Mouse (Mus musculus): ENCODE results near the gene Ugt1a7c. TPM values are rescaled to one million over a fixed set of nuclear protein-coding genes. Genes with fewer than 3 reads are reported as not detected.
"Not testable (repeated sequence)": the region's sequence is repeated elsewhere in the genome, so short reads cannot be mapped to it uniquely, and the experiment has no call there.

Ugt1a7c gene
- total RNA-seq, 2 experiments from 2014 or later, result 0.96 to 1.3 TPM

DNA sequence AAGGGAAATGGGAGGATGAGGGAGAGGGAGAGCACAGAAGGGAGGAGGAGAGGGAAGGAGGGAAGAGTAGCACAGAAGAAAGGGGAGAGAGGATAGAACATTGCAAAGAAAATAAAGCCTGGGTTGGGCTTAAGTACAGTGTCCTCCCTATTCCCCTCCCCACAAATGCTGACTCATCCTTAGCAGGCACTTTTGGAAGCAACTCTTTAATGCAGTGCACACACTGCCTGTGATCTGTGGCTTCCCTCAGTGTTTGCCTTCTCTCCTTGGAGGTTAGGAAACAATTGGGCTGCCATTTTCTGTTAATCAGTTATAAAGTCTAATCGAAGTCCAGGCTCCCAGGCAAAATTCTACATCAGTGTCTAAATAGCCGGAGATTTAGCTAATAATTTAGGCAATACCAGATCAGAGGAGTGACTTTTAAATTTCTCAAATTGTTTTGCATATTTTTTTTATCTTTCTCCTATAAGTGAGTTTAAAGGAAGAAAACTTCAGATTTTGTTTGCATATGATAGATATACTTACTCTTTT is 14.2 kb downstream of the Ugt1a7c start:
- intact Hi-C loops (cut with DNase I), result not testable (repeated sequence)

DNA sequence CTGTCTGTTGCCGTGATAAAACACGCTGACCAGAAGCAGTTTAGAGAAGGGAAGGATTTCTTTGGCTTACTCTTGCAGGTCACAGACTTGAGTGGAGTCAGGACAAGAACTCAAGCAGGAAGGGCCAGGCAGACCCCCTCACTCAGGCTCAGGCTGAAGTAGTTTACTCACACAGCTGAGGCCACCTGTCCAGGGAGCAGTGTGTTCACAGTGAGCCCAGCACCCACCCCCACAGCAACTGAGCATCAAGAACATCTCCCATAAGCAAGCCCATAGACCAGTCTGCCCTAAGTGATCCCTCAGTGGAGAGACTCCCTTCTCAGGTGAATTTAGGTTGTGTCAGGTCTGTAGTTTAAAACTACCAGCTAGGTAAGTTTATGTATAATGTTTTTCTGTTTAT is 14.7 kb downstream of the Ugt1a7c start:
- intact Hi-C loops (cut with DNase I); DNase-seq (ENCODE audit: low spot score): not testable (repeated sequence)

More for the DNA sequence above, 14.2 kb downstream of the Ugt1a7c start:
- not testable (repeated sequence) for DNase-seq (ENCODE audit: low spot score)

DNA sequence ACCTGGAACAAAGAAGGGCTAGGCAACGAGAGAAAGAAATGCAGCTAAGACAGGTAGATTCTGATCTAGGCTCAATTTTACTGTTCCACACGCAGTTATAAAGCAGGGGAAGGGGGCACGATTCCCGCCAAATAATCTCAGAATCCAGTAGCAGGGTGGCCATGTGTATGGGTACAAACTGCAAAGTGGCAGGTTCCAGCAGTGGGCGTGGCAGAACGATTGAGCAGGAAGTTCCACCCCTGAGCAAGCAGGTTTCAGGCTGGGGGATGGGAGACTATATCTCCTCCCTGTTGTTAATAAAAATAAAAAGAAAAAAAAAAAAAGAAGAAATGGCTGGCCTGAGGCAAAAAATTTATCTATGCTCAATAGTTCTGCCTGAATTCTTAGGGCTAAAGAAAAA is 17.9 kb downstream of the Ugt1a7c start:
- DNase-seq (ENCODE audit: low spot score); intact Hi-C loops (cut with DNase I): not testable (repeated sequence)

DNA sequence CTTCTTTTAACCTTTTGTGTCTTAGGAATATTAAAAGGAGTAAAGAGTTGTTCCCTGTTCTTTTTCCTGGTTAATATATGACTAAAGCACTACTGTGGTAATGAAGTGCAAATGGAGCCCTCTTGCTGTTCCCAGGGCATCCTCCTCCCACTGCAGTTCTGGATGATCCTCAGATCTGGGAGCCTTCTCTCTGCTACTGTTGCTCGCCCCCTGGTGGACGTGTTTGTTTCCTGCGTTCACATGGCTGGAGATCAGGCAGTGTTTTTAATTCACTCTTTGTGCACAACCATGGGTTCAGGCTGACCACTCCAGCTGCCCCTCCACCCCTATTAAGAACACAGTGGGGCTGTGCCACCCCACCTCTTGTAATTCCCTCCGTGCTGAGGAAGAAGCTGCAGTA is 25.7 kb downstream of the Ugt1a7c start:
- DNase-seq (ENCODE audit: low spot score); intact Hi-C loops (cut with DNase I): not testable (repeated sequence)

DNA sequence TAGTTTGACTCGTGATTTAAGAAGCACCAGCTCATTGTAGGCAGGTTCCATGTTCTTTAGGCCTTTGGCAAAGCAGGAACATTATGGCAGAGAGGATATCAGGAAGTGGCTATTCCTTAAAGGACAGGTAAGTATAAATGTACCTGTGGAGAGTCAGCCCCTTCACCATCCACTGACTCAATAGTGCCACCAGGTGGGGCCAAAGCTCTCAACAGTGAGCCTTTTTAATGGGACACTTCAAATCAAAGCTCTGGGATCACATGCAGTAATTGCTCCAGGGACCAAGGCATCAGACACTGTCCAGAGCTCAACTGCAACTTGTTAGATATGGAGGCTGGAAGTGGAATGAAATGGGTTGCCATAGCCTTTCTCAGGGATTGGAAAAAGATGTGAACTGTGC is 26.7 kb downstream of the Ugt1a7c start:
- DNase-seq (ENCODE audit: low spot score); intact Hi-C loops (cut with DNase I): not testable (repeated sequence)

DNA sequence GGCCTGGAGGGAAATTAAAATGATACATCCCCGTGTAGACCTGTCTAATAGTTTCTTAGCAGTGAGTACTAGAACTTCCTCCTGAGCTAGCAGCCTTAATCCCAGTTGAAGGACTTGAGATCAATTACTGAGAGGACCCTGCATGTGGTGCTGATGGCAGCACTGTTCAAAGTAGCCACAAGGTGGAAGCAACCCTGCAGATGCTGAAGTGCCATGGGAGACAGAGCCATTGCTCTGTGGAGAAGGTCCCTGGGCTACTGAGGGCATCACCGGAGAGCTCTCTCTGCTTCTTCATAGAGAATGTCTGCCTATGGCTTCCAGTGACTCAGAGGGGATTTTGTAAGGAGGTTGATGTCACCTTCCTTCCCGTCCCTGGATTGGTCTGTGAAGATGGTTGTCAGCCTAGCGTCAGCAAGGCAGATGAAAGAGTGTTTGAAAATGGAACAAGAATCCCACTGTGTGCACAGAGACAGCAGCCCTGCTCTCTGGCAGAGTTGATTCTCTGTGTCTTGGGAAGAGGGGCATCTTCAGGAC is 31.0 kb downstream of the Ugt1a7c start:
- intact Hi-C loops (cut with DNase I); DNase-seq (ENCODE audit: low spot score): not testable (repeated sequence)

DNA sequence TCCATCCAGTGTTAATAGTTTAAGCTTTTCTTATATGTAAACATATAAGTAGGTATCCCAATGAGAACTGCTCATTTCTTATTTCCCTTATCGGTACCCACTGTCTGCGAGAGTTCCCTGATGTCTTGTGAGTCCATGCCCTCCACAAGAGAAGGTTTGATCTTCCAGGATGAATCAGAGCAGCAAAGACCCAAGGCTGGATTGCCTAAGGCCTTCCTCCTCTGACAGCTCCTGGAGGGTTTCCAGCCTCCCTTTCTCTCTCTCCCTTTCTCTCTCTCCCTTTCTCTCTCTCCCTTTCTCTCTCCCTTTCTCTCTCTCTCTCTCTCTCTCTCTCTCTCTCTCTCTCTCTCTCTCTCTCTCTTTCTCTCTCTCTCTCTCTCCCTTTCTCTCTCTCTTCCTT is 34.2 kb downstream of the Ugt1a7c start:
- intact Hi-C loops (cut with DNase I); DNase-seq (ENCODE audit: low spot score): not testable (repeated sequence)

DNA sequence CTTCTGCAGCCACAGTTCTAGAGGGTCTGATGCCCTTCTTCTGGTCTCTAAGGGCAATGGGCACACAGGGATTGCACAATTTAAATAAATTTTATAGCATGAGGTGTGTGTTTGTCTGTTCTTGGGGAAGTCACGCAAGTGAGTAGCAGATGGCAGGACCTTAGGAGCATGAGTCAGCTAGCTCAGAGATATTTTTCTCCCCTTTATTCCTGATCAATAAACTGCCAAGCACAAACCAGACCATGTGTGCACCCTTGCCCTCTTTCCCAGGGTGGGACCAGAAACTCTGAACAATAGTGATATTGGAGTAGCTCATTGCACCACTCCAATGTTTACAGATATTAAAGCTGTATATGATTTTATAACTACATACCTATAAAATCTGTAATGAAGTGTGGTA is 35.4 kb downstream of the Ugt1a7c start:
- intact Hi-C loops (cut with DNase I); DNase-seq (ENCODE audit: low spot score): not testable (repeated sequence)

DNA sequence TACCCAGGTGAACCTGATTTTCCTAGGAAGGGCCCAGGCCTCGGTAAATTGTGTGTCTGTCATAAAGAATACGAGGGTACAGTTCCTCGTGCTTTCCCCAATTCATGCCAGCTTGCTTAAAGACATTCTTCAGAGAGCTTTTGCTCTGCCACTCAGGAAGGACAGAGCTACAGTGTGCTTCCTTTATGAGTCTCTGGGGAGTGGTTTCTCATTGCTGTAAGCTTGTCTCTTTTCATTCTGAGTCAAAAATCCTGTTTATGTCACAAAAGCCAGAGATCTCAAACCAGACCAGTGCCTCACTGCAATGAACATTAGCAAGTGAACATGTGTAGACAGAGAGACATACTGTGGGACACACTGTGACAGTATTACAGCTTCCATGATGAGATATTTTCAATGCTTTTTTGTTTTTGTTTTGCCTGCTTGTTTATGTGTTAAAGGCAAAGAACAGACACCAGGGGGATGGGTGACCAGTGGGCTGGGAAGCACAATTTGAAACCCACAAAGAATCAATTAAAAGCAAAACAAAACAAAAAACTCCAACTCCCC is 39.1 kb downstream of the Ugt1a7c start:
- intact Hi-C loops (cut with DNase I), result no loop called here

DNA sequence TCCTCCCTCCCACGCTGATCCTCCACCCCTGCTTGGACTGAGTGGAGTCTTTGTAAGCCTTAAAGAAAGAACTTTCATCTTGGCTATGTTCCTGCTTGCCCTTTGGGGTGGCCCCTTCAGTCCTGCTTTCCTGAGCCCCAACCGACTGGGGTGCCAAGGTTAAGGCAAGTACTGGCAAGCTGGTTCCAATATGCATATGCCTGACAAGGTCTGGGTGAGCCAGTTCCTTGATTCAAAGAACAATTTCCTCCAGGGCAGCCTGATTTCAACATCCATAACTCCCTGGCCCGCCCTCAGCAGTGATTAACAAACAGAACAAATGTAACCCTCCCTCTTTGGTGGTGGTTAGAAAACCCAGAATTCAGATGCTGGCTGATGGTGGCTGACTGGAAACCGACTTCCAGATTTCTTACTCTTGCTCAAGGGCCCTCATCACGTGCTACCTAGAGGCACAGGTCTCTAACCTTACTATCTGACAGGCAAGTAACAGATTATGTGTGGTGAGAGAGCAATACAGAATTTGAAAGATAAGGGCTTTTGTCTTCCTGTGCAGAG is 39.7 kb downstream of the Ugt1a7c start, which contains the start of gene Ugt1a6a:
Ugt1a6a (plus strand) TSS at position 353 of the 555 bp plus-strand sequence.
- intact Hi-C loops (cut with DNase I), result not testable (repeated sequence)
- DNase-seq (ENCODE audit: low spot score), result peak; percentile 5

More for the DNA sequence above, 39.1 kb downstream of the Ugt1a7c start:
- no peak for DNase-seq (ENCODE audit: low spot score)

DNA sequence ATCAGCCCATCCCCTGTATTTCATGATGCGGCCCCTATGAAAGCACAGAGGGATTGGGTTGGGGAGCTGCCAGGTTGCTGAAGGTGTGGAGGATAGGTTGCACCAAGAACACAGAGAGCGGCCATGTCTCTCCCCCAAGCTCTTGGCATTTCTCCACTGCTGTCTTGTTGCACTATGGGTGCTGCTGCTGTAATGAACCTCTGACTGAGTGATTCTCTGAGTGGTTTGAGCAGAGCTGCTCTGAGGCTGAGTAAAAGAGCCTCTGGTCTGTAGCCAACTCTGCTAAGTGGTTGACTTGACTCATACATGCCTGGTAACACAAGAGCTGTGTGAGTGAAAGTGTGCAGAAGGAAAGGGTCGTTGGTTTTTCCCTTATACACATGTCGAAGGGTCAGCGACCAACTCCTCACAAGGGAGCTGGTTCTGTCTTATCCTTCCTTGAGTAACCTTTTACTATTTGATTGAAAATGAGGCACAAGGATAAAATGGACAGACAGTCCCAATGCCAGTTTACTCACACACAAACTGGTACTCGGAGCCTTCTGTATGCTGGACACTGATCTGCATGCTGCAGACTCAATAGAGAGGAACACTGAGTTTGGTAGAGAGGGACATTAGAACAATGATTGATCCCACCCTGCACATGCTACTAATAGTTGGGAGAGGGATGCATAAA is 40.5 kb downstream of the Ugt1a7c start:
- DNase-seq (ENCODE audit: low spot score); intact Hi-C loops (cut with DNase I): not testable (repeated sequence)

DNA sequence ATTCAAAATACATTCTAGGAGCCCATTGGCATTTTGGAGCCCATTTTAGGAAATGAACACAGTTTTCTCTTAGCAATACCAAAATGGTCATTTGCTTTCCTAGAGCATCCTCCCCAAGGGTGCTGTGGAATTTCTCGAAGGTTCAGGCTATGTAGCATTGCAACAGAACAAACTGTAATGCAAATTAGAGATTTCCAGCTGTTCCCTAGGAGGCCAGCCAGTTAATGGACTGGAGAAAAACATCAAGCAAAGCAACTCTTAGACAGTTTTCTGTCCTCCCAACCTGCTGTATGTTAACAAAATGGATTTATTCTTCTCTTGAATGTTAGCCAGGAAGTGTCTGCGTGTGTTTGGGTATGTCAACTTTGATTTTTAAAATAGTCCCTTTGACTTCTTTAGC is 41.8 kb downstream of the Ugt1a7c start:
- no peak for DNase-seq (ENCODE audit: low spot score)
- intact Hi-C loops (cut with DNase I), result no loop called here

DNA sequence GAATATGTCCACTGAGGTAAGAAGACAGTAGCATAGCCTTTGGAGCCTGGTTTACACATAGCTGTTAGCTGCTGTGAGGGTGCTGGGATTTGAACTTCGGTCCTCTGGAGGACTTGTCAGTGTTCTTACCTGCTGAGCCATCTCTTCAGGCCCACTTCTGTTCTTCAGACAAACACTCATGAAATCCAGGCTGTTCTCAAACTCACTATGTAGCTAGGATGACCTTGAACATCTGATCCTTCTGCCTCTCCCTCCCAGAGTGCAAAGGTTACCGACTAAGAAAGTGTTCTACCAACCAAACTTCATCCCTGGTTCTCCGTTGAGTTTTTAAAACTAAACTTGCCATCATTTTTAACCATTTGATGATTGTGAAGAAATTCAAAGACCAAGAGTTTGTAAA is 42.4 kb downstream of the Ugt1a7c start:
- intact Hi-C loops (cut with DNase I), result no loop called here

DNA sequence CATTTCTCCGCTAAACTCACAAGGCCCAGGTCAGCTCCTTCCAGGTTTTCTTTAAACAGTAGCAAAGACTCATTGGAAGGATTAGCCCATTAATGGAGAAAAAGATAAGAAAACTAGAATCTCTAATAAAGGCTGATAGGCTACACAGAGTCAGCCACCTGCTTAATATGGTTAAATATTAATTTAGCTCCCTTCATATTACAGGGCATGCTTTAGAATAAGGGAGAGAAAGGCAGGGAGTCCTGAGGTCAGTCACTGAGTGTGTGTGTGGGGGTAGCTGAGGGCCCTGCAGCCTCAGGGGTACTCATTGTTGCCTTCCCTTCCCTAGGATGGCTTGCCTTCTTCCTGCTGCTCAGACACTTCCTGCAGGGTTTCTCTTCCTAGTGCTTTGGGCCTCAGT is 43.3 kb downstream of the Ugt1a7c start:
- DNase-seq (ENCODE audit: low spot score), result no peak
- intact Hi-C loops (cut with DNase I), result no loop called here

More for the DNA sequence above, 42.4 kb downstream of the Ugt1a7c start:
- DNase-seq (ENCODE audit: low spot score), result no peak

DNA sequence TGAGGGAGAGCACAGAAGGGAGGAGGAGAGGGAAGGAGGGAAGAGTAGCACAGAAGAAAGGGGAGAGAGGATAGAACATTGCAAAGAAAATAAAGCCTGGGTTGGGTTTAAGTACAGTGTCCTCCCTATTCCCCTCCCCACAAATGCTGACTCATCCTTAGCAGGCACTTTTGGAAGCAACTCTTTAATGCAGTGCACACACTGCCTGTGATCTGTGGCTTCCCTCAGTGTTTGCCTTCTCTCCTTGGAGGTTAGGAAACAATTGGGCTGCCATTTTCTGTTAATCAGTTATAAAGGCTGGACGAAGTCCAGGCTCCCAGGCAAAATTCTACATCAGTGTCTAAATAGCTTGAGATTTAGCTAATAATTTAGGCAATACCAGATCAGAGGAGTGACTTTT is 45.6 kb downstream of the Ugt1a7c start:
- DNase-seq (ENCODE audit: low spot score); intact Hi-C loops (cut with DNase I): not testable (repeated sequence)

DNA sequence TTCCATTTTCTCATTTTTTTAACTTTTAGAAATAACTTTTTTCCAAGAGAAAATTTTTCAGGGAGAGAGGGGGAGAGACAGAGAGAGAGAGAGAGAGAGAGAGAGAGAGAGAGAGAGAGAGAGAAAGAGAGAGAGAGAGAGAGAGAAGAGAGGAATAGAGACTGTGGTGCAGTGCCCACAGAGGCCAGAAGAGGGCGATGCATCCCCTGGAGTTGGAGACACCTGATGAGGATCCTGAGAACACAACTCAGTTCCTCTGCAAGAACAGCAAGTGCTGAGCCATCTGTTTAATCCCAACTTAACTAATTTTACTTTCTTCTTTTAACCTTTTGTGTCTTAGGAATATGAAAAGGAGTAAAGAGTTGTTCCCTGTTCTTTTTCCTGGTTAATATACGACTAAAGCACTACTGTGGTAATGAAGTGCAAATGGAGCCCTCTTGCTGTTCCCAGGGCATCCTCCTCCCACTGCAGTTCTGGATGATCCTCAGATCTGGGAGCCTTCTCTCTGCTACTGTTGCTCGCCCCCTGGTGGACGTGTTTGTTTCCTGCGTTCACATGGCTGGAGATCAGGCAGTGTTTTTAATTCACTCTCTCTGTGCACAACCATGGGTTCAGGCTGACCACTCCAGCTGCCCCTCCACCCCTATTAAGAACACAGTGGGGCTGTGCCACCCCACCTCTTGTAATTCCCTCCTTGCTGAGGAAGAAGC is 49.3 kb downstream of the Ugt1a7c start:
- DNase-seq (ENCODE audit: low spot score); intact Hi-C loops (cut with DNase I): not testable (repeated sequence)

DNA sequence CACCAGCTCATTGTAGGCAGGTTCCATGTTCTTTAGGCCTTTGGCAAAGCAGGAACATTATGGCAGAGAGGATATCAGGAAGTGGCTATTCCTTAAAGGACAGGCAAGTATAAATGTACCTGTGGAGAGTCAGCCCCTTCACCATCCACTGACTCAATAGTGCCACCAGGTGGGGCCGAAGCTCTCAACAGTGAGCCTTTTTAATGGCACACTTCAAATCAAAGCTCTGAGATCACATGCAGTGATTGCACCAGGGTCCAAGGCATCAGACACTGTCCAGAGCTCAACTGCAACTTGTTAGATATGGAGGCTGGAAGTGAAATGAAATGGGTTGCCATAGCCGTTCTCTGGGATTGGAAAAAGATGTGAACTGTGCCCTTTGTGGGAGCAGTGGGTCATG is 50.4 kb downstream of the Ugt1a7c start:
- DNase-seq (ENCODE audit: low spot score); intact Hi-C loops (cut with DNase I): not testable (repeated sequence)

DNA sequence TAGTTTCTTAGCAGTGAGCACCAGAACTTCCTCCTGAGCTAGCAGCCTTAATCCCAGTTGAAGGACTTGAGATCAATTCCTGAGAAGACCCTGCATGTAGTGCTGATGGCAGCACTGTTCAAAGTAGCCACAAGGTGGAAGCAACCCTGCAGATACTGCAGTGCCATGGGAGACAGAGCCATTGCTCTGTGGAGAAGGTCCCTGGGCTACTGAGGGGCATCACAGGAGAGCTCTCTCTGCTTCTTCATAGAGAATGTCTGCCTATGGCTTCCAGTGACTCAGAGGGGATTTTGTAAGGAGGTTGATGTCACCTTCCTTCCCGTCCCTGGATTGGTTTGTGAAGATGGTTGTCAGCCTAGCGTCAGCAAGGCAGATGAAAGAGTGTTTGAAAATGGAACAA is 55.3 kb downstream of the Ugt1a7c start:
- DNase-seq (ENCODE audit: low spot score); intact Hi-C loops (cut with DNase I): not testable (repeated sequence)

DNA sequence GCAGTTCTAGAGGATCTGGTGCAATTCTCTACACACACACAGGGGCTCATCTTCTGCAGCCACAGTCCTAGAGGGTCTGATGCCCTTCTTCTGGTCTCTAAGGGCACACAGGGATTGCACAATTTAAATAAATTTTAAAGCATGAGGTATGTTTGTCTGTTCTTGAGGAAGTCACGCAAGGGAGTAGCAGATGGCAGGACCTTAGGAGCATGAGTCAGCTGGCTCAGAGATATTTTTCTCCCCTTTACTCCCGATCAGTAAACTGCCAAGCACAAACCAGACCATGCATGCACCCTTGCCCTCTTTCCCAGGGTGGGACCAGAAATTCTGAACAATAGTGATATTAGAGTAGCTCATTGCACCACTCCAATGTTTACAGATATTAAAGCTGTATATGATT is 63.6 kb downstream of the Ugt1a7c start:
- no peak for DNase-seq (ENCODE audit: low spot score)
- intact Hi-C loops (cut with DNase I), result no loop called here

DNA sequence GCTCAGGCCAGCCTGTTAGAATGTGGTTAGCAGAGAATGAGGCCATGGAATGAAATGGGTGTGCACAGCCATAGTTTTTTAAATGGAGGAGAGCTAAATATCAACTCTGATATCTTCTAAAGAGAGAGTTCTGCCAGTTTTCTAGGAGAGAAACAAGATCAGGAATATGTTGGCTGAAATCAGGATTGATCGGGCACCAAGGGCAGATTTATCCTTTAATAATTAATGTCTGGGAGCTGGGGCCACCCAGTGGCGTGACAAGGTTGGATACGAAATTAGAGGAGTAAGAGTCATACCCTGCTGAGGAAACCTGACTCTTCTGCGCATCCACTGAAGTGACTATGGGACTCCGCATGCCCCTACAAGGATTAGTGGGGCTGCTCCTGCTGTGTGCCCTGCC is 70.8 kb downstream of the Ugt1a7c start, which contains the start of gene Ugt1a5:
Ugt1a5 (plus strand) TSS at position 302 of the 400 bp plus-strand sequence.
- DNase-seq (ENCODE audit: low spot score), result no peak
- intact Hi-C loops (cut with DNase I), result no loop called here
